Mouse (Mus musculus): ENCODE results near the gene Nsmce3.

The Nsmce3 gene
- long read RNA-seq, experiment 1, full-length matches to known transcripts, result 63 of 63 reads
- long read RNA-seq, experiment 1, partial matches to known transcripts, result 0 of 63 reads
- long read RNA-seq, experiment 1, other reads (novel, unspliced or antisense), result 0 of 63 reads
- long read RNA-seq, experiment 2, full-length matches to known transcripts, result 104 of 104 reads
- long read RNA-seq, experiment 2, partial matches to known transcripts, result 0 of 104 reads
- long read RNA-seq, experiment 2, other reads (novel, unspliced or antisense), result 0 of 104 reads

- intact Hi-C loops (cut with DNase I), result no loop called here
Observed at GRCm38 (mm10) chr7:64872743-64873241, at the start of gene Nsmce3. Nsmce3 (minus strand) TSS chr7:64872997.

DNA sequence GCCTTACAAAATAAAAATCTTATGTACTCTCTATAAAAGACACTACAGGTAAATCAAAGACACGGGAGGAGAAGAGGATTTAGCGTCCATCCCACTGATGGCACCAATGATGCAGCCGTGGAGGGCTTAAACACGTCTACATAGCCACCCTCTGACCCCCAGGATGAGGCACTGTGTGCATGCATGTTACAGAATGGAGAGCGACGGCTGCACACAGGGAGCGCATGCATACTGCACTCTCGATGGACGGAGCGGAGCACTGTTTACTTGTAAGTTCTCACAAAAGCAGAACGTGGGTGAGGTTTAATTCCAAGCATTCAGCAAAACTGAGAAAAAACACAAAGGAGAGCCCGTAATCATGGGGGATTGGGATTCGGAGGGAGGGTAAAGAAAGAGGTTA lies 48.4 kb upstream of the Nsmce3 start:
- intact Hi-C loops (cut with DNase I), result no loop called here

- intact Hi-C loops (cut with DNase I), result no loop called here
Observed at GRCm38 (mm10) chr7:64920735-64921134, 47.9 kb upstream of the Nsmce3 start.

GRCm38 (mm10) chr7:64916654-64917053 lies 43.9 kb upstream of the Nsmce3 start:
- intact Hi-C loops (cut with DNase I), result no loop called here

DNA sequence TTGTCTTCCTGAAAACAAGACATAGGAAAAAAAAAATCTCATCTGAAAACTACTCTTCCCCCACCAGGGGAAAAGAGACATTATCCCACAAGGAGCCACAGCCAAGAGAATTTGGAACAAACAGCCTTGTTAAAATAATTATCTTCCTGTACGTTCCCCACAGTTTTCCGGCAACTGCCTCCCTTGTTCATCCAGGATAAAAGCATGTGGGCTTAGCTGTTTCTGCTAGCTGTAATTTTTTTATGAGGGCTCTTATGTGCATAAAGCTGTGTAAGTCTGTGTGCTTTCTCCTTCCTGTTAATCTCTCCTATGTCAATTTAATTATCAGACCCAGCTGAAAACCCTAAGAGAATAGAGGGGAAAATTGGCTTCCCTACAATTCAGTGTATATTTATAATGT lies 42.3 kb upstream of the Nsmce3 start:
- intact Hi-C loops (cut with DNase I), result no loop called here

DNA sequence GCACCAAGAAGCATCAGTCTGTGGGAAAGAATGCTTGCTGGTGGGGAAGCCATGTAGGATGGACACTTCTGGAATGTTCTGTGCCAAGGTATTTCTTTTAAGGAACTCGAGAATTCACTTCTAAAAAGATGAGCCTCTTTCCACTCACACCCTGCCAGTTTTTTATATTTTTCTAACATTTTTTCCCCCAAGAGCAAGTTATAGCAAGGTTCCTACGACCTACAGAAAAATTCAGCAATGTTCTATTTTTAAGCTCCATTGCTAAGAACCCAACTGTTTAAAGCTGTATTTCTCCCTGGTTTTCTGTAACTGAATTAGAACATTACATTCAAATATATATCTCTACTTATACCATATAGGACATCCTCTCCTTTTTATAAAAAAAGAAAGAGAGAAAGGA lies 39.1 kb upstream of the Nsmce3 start:
- intact Hi-C loops (cut with DNase I), result no loop called here

GRCm38 (mm10) chr7:64910208-64910607 lies 37.4 kb upstream of the Nsmce3 start:
- intact Hi-C loops (cut with DNase I), result no loop called here

DNA sequence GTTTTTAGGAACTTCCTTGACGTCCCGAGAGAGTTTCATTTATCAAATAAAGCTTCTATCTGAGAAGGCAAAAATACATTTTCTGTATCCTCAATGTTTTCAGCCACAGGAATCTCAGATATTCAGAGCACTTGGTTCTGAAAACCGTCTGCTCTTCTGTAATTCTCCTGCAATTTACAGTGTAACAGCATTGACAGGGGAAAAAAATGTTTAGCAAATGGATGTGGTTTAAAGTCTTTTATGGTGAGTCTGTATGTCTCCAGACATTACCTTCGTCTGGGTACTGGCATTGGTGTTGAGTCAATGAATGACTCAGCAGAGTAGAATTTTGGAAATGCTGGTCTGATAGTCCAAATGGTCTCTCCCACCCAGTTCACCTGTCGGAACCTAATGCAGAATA lies 34.2 kb upstream of the Nsmce3 start:
- intact Hi-C loops (cut with DNase I), result no loop called here

GRCm38 (mm10) chr7:64905506-64905905 lies 32.7 kb upstream of the Nsmce3 start:
- intact Hi-C loops (cut with DNase I), result no loop called here

DNA sequence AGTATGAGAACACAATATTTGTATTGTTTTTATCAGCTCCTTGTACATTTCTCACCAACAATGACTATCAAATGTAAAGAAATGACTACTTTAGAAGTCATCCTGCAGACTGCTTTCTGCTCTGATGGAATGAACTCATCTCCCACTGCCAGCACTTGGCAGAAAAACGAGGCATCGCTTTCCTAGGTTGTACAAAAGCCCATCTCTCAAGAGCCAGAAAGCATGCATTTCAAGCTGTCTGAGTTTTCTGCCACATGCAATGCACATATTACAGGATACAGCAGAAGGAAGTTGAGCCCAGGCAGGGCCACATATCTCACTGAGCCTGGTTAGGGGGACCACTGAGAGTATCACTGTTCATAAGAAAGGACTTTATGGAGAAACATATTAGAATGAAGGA lies 27.5 kb upstream of the Nsmce3 start:
- intact Hi-C loops (cut with DNase I), result no loop called here

- intact Hi-C loops (cut with DNase I), result no loop called here
Observed at GRCm38 (mm10) chr7:64896587-64896986, 23.8 kb upstream of the Nsmce3 start.

GRCm38 (mm10) chr7:64895685-64896101 lies 22.9 kb upstream of the Nsmce3 start:
- intact Hi-C loops (cut with DNase I), result no loop called here

DNA sequence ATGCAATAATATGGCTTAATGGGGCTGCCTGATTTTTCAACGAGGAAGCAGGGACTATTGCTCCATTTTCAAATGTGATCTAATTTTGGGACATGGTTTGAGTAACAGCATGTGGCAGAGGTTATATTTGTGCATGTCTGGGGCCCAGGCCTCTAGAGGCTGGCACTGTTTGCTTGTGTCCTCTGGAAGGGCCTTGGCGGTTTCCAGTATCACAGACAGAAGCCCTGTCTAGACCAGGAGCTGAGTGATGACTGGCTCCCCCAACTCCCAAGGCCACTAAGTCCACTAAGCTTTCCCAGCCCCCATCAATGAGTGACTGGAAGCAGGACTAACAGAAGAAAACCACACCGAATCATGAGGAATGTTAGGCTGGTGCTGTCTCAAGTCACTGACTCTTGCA lies 18.3 kb upstream of the Nsmce3 start:
- intact Hi-C loops (cut with DNase I), result no loop called here

DNA sequence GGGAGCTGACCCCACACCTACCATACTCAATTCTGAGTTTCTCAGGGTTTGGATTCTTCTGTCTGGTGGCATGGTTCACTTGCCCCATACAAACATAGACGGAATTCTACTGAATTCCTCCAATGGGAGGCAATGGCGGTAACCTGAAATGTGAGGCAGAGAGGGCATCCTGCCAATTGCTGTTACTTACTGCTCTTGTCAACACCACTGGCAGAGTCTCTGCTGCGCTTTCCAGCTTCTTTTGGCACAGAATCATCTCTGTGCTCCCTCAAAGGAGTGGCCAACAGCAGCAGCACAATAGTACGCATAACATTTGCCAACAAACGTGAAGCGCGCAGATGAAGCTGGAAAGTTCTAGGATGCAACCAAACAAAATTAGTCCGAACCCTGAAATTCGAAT lies 17.1 kb upstream of the Nsmce3 start:
- intact Hi-C loops (cut with DNase I), result no loop called here

DNA sequence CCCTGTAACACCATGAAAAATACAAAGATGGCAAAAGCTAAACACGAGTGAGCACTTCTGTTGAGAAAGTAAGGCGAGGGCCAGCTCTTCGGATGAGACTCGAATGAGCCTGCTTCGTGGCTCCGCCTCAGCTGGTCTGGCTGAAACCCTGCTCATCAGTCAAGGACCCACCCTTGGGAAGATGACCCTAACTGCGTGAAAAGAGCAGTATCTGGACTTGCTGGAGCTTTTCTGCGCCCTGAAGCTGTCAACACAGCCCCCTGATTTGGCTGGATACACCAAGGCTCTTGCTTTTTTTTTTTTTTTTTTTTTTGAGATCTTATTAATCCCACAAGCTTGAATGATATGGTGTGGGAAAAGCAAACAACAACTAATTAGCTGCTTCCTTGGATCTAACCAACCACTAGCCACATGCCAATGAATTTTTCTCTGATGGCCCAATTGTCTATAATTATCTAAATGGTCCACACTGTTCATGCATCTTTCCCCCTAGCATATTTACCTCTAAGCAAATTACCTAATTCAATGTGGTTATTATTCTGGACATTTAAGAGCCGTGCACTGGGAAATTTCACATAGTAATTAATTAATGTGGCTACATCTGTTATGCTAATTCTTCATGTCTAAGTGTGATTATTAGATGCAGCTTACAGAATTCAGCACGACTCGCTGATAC lies 11.5 kb upstream of the Nsmce3 start:
- intact Hi-C loops (cut with DNase I), result no loop called here

- intact Hi-C loops (cut with DNase I), result no loop called here
Observed at GRCm38 (mm10) chr7:64882243-64882642, 9.4 kb upstream of the Nsmce3 start.

GRCm38 (mm10) chr7:64881387-64881786 lies 8.6 kb upstream of the Nsmce3 start:
- intact Hi-C loops (cut with DNase I), result no loop called here

DNA sequence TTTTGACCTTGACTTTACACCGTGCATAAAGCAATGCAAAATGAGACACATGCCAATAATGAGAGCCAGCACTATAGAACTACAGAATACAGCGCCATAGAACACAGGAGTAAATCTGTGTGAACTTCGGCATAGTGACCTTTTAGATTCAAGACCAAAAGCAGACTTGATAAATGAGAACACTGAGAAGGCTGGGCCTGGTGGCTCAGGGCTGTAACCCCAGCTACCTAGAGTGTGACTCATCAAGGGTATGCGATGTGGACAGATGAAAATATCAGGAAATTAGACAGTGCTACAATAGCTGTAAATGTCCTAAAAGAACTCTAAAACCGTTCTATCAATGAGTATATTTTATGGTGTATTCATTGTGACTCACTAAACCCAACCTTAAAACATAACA lies 7.6 kb upstream of the Nsmce3 start:
- intact Hi-C loops (cut with DNase I), result no loop called here

DNA sequence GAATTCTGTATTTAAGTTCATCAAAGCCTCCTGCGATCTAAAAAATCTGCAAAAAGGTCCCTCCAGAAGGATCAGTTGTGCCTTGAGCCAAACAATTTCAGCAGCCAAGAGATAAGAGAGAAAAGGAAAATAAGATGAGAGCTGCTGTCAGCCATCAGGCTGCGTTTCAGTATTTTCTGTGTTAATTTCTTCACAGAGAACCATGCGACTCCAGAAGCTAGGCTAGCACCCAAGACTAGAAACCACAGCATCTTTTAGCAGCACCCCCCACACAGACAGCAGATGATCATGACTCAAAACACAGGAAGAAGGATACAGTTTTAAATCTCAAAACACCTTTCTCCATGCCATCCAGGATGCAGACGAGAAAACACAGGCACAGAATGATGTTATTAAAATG lies 2.1 kb upstream of the Nsmce3 start:
- intact Hi-C loops (cut with DNase I), result no loop called here

- intact Hi-C loops (cut with DNase I), result no loop called here
Observed at GRCm38 (mm10) chr7:64873266-64873665, 469 bp upstream of the Nsmce3 start.

- intact Hi-C loops (cut with DNase I), result no loop called here
Observed at GRCm38 (mm10) chr7:64871987-64872742, 632 bp downstream of the Nsmce3 start.

- intact Hi-C loops (cut with DNase I), result no loop called here
Observed at GRCm38 (mm10) chr7:64869549-64870065, 3.2 kb downstream of the Nsmce3 start.
